Mouse (Mus musculus) megakaryocyte, embryonic 14.5 days (primary cell): Measurements from ENCODE around the gene 1700001O22Rik. TPM values are rescaled to one million over a fixed set of nuclear protein-coding genes. Genes with fewer than 3 reads are reported as not detected.

ENCODE experiments used
- H3K27me3 ChIP-seq: replicated peaks from 2 replicates; pipeline ENCODE3; 2012; ENCODE audit warnings: inconsistent platforms
- H3K36me3 ChIP-seq: replicated peaks from 2 replicates; pipeline ENCODE3; 2012; ENCODE audit warnings: low read length, inconsistent platforms, mixed read lengths
- H3K4me1 ChIP-seq: 2 replicates; pipeline ENCODE4 v1.6.1; 2012; ENCODE audit warnings: inconsistent platforms
- H3K4me3 ChIP-seq: replicated peaks from 2 replicates; pipeline ENCODE3; 2012; ENCODE audit warnings: moderate library complexity, mild to moderate bottlenecking, inconsistent platforms
- H3K9me3 ChIP-seq: 2 replicates; pipeline ENCODE4 v1.6.1; 2012; ENCODE audit warnings: inconsistent platforms
- FLI1 ChIP-seq: IDR thresholded peaks from 2 replicates; pipeline ENCODE4 v1.6.1; 2012; ENCODE audit warnings: low read length, inconsistent platforms, mixed read lengths
- GATA1 ChIP-seq: IDR thresholded peaks from 3 replicates; pipeline ENCODE4 v1.6.1; 2012; ENCODE audit warnings: mixed read lengths, low read length, inconsistent platforms, borderline replicate concordance
- polyA plus RNA-seq: library from polyadenylated mRNA; stranded (reverse); fragments of >175 nt; gene quantifications from 2 replicates; pipeline ENCODE4 v1.2.3, GENCODE M21; 2012; ENCODE audit warnings: low replicate concordance; ENCODE audit not compliant: insufficient read depth

The 1700001O22Rik gene
- polyA plus RNA-seq, 1 experiment, result not detected

- peaks cover 78% of the 10 kb centered on the region for H3K27me3 ChIP-seq
- H3K4me1 ChIP-seq, result peaks cover 7% of the 10 kb centered on the region
- no peak for TF ChIP-seq GATA1
- TF ChIP-seq FLI1, result no peak
- no peaks in the 10 kb centered on the region for H3K36me3 ChIP-seq
- no peak within 1 kb of the TSS for H3K4me3 ChIP-seq
- H3K9me3 ChIP-seq, result no peaks in the 10 kb centered on the region
Measured at GRCm38 (mm10) chr2:30834373-30835022, 31.0 kb upstream of the 1700001O22Rik start, which contains the start of gene Prrx2. TSS of gene Prrx2 (plus strand) at chr2:30834972.

- TF ChIP-seq FLI1 (no peak), GATA1 (no peak)
- no peaks in the 10 kb centered on the region for H3K36me3 ChIP-seq
- H3K9me3 ChIP-seq, result no peaks in the 10 kb centered on the region
- no peak overlapping the region for H3K4me3 ChIP-seq
- H3K27me3 ChIP-seq, result peaks cover 72% of the 10 kb centered on the region
- peaks cover 12% of the 10 kb centered on the region for H3K4me1 ChIP-seq
Measured at GRCm38 (mm10) chr2:30833644-30834043, 30.2 kb upstream of the 1700001O22Rik start.

GRCm38 (mm10) chr2:30830283-30830795 is 26.9 kb upstream of the 1700001O22Rik start, which contains the start of gene Asb6:
TSS of gene Asb6 (minus strand) at chr2:30830333.
- Histone ChIP-seq H3K9me3 (no peaks in the 10 kb centered on the region), H3K27me3 (peaks cover 42% of the 10 kb centered on the region), H3K36me3 (peaks cover 17% of the 10 kb centered on the region), H3K4me1 (peaks cover 35% of the 10 kb centered on the region), H3K4me3 (no peak within 1 kb of the TSS)
- TF ChIP-seq GATA1 (no peak), FLI1 (no peak)

GRCm38 (mm10) chr2:30829315-30829714 is 25.9 kb upstream of the 1700001O22Rik start:
- H3K9me3 ChIP-seq, result no peaks in the 10 kb centered on the region
- H3K27me3 ChIP-seq, result peaks cover 33% of the 10 kb centered on the region
- peaks cover 28% of the 10 kb centered on the region for H3K36me3 ChIP-seq
- TF ChIP-seq GATA1 (no peak), FLI1 (no peak)
- H3K4me1 ChIP-seq, result peaks cover 35% of the 10 kb centered on the region
- H3K4me3 ChIP-seq, result no peak overlapping the region

- peaks cover 42% of the 10 kb centered on the region for H3K36me3 ChIP-seq
- no peaks in the 10 kb centered on the region for H3K9me3 ChIP-seq
- peak overlapping the region; percentile 99 for H3K4me3 ChIP-seq
- TF ChIP-seq FLI1, result peak; percentile 100
- no peak for TF ChIP-seq GATA1
- H3K4me1 ChIP-seq, result peaks cover 37% of the 10 kb centered on the region
- peaks cover 19% of the 10 kb centered on the region for H3K27me3 ChIP-seq
Measured at GRCm38 (mm10) chr2:30827749-30828475, 24.5 kb upstream of the 1700001O22Rik start.

- no peaks in the 10 kb centered on the region for H3K9me3 ChIP-seq
- peaks cover 37% of the 10 kb centered on the region for H3K4me1 ChIP-seq
- TF ChIP-seq FLI1, result no peak
- TF ChIP-seq GATA1, result no peak
- H3K27me3 ChIP-seq, result peaks cover 15% of the 10 kb centered on the region
- H3K36me3 ChIP-seq, result peaks cover 50% of the 10 kb centered on the region
- peak overlapping the region; percentile 99 for H3K4me3 ChIP-seq
Measured at GRCm38 (mm10) chr2:30826825-30827748, 23.6 kb upstream of the 1700001O22Rik start.

GRCm38 (mm10) chr2:30823385-30824153 is 20.1 kb upstream of the 1700001O22Rik start:
- H3K4me1 ChIP-seq, result peaks cover 53% of the 10 kb centered on the region
- no peak overlapping the region for H3K4me3 ChIP-seq
- H3K36me3 ChIP-seq, result peaks cover 84% of the 10 kb centered on the region
- 0 out of 2 replicates have a peak, but pooled peaks cover 3% of the 10 kb centered on the region for H3K9me3 ChIP-seq
- TF ChIP-seq FLI1, result no peak
- TF ChIP-seq GATA1, result no peak
- H3K27me3 ChIP-seq, result no peaks in the 10 kb centered on the region

GRCm38 (mm10) chr2:30822460-30822859 is 19.0 kb upstream of the 1700001O22Rik start:
- no peak for TF ChIP-seq FLI1
- TF ChIP-seq GATA1, result no peak
- 0 out of 2 replicates have a peak, but pooled peaks cover 3% of the 10 kb centered on the region for H3K9me3 ChIP-seq
- H3K4me3 ChIP-seq, result no peak overlapping the region
- no peaks in the 10 kb centered on the region for H3K27me3 ChIP-seq
- peaks cover 57% of the 10 kb centered on the region for H3K4me1 ChIP-seq
- H3K36me3 ChIP-seq, result peaks cover 95% of the 10 kb centered on the region

- peaks cover 45% of the 10 kb centered on the region for H3K4me1 ChIP-seq
- no peaks in the 10 kb centered on the region for H3K27me3 ChIP-seq
- H3K9me3 ChIP-seq, result 0 out of 2 replicates have a peak, but pooled peaks cover 3% of the 10 kb centered on the region
- H3K4me3 ChIP-seq, result no peak overlapping the region
- TF ChIP-seq FLI1, result no peak
- no peak for TF ChIP-seq GATA1
- peaks cover 96% of the 10 kb centered on the region for H3K36me3 ChIP-seq
Measured at GRCm38 (mm10) chr2:30821073-30821472, 17.6 kb upstream of the 1700001O22Rik start.
